Mouse (Mus musculus) layer of hippocampus, postnatal 14 days (tissue): Measurements from ENCODE around the gene Txnip. TPM values are rescaled to one million over a fixed set of nuclear protein-coding genes. Genes with fewer than 3 reads are reported as not detected.
"Not testable (repeated sequence)": the region's sequence is repeated elsewhere in the genome, so short reads cannot be mapped to it uniquely, and the experiment has no call there.

Experiments
- DNase-seq, 2 experiments: peaks; one replicate each; pipeline ENCODE4 v3.0.0; 2021 to 2022; ENCODE audit warnings: low spot score in 2 of 2, mixed read lengths in 1 of 2
- total RNA-seq, 2 experiments: library from RNA; stranded (reverse); gene quantifications; 2 replicates each; pipeline ENCODE4 v1.2.3; 2021

The Txnip gene
- total RNA-seq, 2 experiments from 2014 or later: 48.3 to 49.8 TPM

DNA sequence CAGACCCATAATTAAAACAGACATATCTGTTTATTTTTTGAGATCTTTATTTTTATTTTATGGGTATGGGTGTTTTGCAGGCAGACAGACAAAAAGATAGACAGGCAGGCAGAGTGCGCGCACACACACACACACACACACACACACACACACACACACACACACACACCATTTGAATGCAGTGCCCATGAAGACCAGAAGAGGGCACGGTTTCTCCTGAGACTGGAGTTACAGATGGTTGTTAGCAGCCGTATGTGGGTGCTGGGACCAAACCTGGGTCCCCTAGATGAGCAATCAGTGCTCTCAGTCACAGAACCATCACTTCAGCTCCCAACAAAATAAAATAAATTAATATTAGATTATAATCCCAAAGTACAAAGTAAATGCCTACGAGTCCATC, 25.6 kb downstream of the Txnip start:
- no peak for DNase-seq

GRCm38 (mm10) chr3:96590657-96591056, 32.9 kb downstream of the Txnip start:
- DNase-seq: no peak

DNA sequence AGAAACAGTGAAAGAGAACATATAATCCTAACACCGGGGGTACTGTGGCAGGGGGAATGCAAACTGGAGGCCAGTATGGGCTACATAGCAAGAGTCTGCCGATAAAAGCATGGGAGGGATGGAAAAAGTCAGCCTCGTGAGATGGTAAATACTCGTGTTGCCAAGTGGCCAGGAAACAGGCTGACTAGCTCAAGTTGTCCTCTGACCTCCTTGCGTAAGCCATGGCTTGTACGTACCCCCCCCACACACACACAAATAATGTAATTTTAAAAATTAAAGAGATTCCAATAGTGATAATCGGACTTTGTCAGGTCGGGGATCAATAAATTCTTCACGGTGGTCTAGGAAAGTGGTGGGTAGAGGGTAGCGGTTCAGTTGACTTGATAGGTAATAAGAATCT, 35.6 kb downstream of the Txnip start:
- no peak for DNase-seq

GRCm38 (mm10) chr3:96593790-96594560, 36.2 kb downstream of the Txnip start, which contains the start of gene Polr3gl:
Gene Polr3gl, minus strand, starts transcription at chr3:96594181.
- peak; percentile 94 to 95 for DNase-seq

GRCm38 (mm10) chr3:96594851-96595250, 37.1 kb downstream of the Txnip start:
- DNase-seq: no peak

- peak in 1 of 2 experiments; percentile 45 for DNase-seq
Measured at GRCm38 (mm10) chr3:96595661-96596060, 37.9 kb downstream of the Txnip start.

GRCm38 (mm10) chr3:96596228-96596707, 38.5 kb downstream of the Txnip start, which contains the start of gene Ankrd34a:
Gene Ankrd34a, plus strand, starts transcription at chr3:96596636.
- peak; percentile 73 to 75 for DNase-seq

DNA sequence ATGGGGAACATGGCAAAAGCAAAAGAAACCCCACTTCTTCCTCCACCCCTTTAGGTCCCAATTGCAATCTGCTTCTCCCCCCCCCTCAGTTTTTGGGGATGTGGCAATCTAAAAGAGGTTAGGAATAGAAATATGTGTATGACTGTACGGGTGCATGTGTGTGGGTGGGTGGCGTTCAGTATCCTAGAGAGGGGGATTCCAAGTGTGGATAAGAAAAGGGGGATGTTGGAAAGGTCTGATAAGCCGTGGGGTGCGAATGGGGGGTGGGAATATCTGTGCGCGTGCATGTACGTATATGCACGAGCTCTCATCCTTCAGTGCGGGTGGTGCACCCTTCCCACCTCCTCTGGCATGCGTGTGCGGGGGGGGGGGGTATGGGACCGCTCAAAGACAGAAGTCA, 39.1 kb downstream of the Txnip start:
- DNase-seq: no peak

- DNase-seq: peak in 1 of 2 experiments; percentile 64
Measured at GRCm38 (mm10) chr3:96597435-96597891, 39.7 kb downstream of the Txnip start.

DNA sequence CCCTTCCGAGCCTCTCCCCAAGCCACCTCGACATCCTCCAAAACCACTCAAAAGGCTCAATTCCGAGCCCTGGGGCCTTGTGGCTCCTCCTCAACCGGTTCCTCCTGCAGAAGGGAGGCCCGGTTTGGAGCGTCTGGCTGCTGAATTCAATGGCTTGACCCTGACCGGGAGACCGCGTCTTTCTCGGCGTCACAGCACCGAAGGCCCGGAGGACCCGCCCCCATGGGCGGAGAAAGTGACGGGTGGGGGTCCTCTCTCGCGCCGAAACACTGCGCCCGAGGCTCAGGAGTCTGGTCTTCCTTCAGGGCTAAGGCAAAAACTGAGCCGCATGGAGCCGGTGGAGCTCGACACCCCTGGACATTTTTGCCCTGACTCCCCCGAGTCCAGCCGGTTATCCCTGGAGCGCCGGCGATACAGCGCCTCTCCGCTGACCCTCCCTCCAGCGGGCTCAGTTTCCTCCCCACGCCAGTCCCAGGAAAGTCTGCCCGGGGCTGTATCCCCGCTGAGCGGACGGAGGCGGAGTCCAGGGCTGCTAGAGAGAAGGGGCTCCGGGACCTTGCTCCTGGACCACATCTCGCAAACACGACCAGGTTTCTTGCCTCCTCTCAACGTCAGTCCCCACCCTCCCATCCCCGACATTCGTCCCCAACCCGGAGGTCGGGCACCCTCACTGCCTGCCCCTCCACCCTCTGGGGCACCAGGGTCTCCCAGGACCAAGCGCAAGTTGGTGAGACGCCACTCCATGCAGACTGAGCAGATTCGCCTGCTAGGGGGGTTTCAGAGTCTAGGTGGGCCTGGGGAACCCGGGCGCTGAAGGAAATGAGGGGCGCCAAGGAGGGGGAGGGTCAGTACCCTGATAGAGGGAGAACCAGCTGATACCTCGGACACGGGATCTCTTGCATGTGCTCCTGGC, 40.7 kb downstream of the Txnip start:
- peak; percentile 68 to 73 for DNase-seq

- DNase-seq: no peak
Measured at GRCm38 (mm10) chr3:96599069-96599393, 41.3 kb downstream of the Txnip start.

- DNase-seq: no peak
Measured at GRCm38 (mm10) chr3:96599411-96599810, 41.7 kb downstream of the Txnip start.

GRCm38 (mm10) chr3:96600639-96601250, 43.0 kb downstream of the Txnip start, which contains the start of gene Lix1l:
Gene Lix1l, plus strand, starts transcription at chr3:96601149.
- DNase-seq: peak; percentile 90 to 97

DNA sequence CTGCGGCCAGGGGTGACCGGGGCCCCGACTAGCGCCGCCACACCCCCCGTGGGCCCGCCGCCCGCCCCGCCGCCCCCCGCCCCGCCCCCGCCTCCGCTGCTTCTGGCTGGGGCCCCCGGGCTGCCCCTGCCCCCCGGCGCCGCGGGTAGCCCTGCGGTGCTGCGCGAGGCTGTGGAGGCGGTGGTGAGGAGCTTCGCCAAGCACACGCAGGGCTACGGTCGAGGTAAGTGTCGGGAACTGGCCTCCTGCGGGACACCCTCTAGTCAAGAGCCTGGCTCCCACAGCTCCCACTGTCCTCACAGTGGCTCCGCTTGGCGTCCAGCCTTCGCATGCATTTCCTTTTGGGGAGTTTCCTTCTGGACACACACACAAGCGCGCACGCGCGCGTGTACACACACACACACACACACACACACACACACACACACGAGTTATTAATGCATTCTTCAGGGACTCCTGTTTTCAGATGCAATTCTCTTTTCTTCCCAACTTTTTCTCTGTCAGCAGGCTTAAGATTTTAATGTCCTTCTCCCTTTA, 43.6 kb downstream of the Txnip start:
- peak; percentile 59 to 61 for DNase-seq

DNA sequence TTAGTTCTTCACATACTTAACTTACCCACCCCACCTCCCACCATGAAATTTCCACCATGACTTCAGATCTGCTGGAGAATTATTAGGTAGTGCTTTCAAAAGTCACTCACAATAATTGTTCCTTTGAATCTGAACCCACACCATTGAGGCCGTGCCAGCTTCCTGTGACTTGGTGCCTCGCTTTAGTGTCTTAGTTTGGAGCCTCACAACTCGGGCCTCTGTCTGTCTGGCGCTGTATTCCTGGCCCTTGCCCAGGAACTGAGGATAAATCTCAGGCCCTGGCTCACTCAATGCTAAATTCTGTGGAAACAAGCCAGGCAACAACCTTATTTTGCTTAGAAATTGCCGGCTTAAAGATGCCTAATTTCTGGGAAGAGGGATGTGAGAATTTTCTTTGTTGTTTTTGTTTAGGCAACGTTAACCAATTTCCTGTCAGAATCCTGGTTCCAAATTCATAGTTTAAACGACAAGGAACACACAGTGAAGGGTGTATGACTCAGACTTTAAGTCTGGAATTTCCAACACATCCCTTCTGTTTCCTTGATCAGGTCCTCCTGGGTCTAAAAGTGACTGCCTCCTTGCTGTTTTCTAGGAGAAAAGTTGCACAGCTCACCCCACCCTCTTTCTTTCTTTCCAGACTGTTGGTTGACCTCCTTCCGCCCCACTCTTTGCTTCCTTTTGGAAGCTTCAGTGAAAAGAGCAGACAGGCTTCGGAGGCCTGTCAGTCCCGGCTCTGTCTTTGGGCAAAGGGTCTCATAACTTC, 44.4 kb downstream of the Txnip start:
- peak in 1 of 2 experiments; percentile 63 for DNase-seq

- DNase-seq: no peak
Measured at GRCm38 (mm10) chr3:96602704-96603084, 44.9 kb downstream of the Txnip start.

DNA sequence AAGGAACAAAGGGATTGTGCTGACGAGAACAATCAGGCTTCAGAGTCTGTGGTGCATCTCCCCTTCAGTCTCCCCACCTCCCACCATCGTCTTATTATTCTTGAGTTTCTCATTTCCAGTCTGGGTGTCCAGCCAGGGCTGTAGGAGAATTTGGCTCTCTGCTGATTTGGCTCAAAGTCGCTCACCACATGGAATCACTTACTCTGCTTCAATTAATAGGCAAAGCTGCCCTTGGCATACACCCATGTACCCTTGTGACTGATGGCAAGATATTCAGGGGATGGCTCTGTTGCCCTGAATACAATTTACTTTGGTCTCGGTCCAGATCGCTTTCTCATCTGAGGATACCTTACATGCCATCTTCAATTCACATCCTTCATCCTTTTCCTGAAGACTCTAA, 45.6 kb downstream of the Txnip start:
- no peak for DNase-seq

GRCm38 (mm10) chr3:96606007-96606406, 48.2 kb downstream of the Txnip start:
- DNase-seq: not testable (repeated sequence)

DNA sequence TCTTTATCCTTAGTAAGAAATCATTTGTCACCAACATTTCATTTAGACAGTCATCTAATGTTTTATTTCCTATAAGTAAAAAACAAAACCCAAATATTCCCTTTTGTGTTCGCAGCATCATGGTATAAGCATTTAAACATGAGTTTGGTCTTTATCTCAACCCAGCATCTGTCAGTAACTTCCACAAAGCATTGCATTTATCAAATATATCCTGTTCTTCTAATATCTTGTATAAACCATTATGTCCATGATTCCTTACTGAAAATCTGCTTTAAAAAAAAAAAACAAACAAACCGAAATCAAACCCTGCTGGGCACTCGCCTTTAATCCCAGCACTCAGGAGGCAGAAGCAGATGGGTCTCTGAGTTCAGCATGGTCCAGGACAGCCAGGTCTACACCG, 48.9 kb downstream of the Txnip start:
- no peak for DNase-seq
